Mouse (Mus musculus) G1E (cell line): ENCODE measurements around the gene Bpi.

ENCODE experiments used
- CTCF ChIP-seq: IDR thresholded peaks from 2 replicates; pipeline ENCODE4 v1.5.1; 2012; ENCODE audit warnings: low read depth, low read length, inconsistent platforms, mixed read lengths
- GATA1 ChIP-seq: IDR thresholded peaks from 2 replicates; pipeline ENCODE4 v1.6.1; 2012; ENCODE audit warnings: borderline replicate concordance, low read length, inconsistent platforms, mixed read lengths
- GATA2 ChIP-seq: IDR thresholded peaks from 2 replicates; pipeline ENCODE4 v1.6.1; 2012; ENCODE audit warnings: low read depth, low read length, inconsistent platforms, borderline replicate concordance
- POLR2AphosphoS5 ChIP-seq: IDR thresholded peaks from 2 replicates; pipeline ENCODE4 v1.6.1; 2012; ENCODE audit warnings: low read depth, low read length, inconsistent platforms; ENCODE audit not compliant: insufficient replicate concordance
- TAL1 ChIP-seq: conservative IDR thresholded peaks from 2 replicates; pipeline ENCODE4 v1.6.1; 2012; ENCODE audit warnings: low read depth, low read length, inconsistent platforms, mixed read lengths

- TF ChIP-seq GATA1 (no peak), CTCF (no peak), GATA2 (no peak), POLR2AphosphoS5 (no peak), TAL1 (no peak)
Measured at GRCm38 (mm10) chr2:158219562-158219961, 38.3 kb upstream of the Bpi start.
